Mouse (Mus musculus): ENCODE data around the gene Wsb1. TPM values are rescaled to one million over a fixed set of nuclear protein-coding genes. Genes with fewer than 3 reads are reported as not detected.
A peak's percentile ranks its signal among the peaks of the same experiment; 100 is the strongest.

Gene Wsb1
- polyA plus RNA-seq, 1 experiment from 2014 or later, result 145 TPM

GRCm38 (mm10) chr11:79209113-79209512, 45.4 kb downstream of the Wsb1 start:
- Histone ChIP-seq H3K4me1 (peaks cover 9% of the 10 kb centered on the region), H3K4me3 (no peak overlapping the region), H3K27me3 (replicated peaks) (no peaks in the 10 kb centered on the region), H3K9ac (no peak overlapping the region), H3K9me3 (no peaks in the 10 kb centered on the region), H3K27ac (replicated peaks) (0 out of 2 replicates have a peak overlapping the region, but pooled peaks have one; percentile 12), H3K36me3 (no peaks in the 10 kb centered on the region), H3K4me2 (no peak overlapping the region)
- no peak for ATAC-seq (ENCODE audit: extremely low read depth, insufficient number of reproducible peaks, low FRiP score, low TSS enrichment)
- 34% methylated on average over 5 of the region's 5 CpGs for WGBS

- Histone ChIP-seq H3K27ac (replicated peaks) (no peak overlapping the region), H3K4me2 (no peak overlapping the region), H3K27me3 (replicated peaks) (no peaks in the 10 kb centered on the region), H3K9me3 (no peaks in the 10 kb centered on the region), H3K4me1 (peaks cover 8% of the 10 kb centered on the region), H3K4me3 (no peak overlapping the region), H3K9ac (no peak overlapping the region), H3K36me3 (no peaks in the 10 kb centered on the region)
- WGBS, result 95% methylated on average over 4 of the region's 4 CpGs
- no peak for ATAC-seq (ENCODE audit: extremely low read depth, insufficient number of reproducible peaks, low FRiP score, low TSS enrichment)
Measured at GRCm38 (mm10) chr11:79208462-79208861, 46.0 kb downstream of the Wsb1 start.

- Histone ChIP-seq H3K9ac (no peak overlapping the region), H3K36me3 (no peaks in the 10 kb centered on the region), H3K9me3 (no peaks in the 10 kb centered on the region), H3K27me3 (replicated peaks) (no peaks in the 10 kb centered on the region), H3K4me1 (peaks cover 9% of the 10 kb centered on the region), H3K4me2 (no peak overlapping the region), H3K27ac (replicated peaks) (no peak overlapping the region), H3K4me3 (no peak overlapping the region)
- 81% methylated on average over 10 of the region's 10 CpGs for WGBS
- ATAC-seq (ENCODE audit: extremely low read depth, insufficient number of reproducible peaks, low FRiP score, low TSS enrichment), result no peak
Measured at GRCm38 (mm10) chr11:79207691-79208090, 46.8 kb downstream of the Wsb1 start.

- no peak overlapping the region for H3K27ac ChIP-seq (replicated peaks)
- no peak overlapping the region for H3K9ac ChIP-seq
- no peak for ATAC-seq (ENCODE audit: extremely low read depth, insufficient number of reproducible peaks, low FRiP score, low TSS enrichment)
- H3K36me3 ChIP-seq, result no peaks in the 10 kb centered on the region
- H3K4me3 ChIP-seq, result no peak overlapping the region
- H3K4me1 ChIP-seq, result peaks cover 29% of the 10 kb centered on the region
- 62% methylated on average over 3 of the region's 3 CpGs for WGBS
- H3K4me2 ChIP-seq, result no peak overlapping the region
- H3K27me3 ChIP-seq (replicated peaks), result no peaks in the 10 kb centered on the region
- H3K9me3 ChIP-seq, result no peaks in the 10 kb centered on the region
Measured at GRCm38 (mm10) chr11:79204444-79204843, 50.0 kb downstream of the Wsb1 start.

GRCm38 (mm10) chr11:79200502-79200901, 54.0 kb downstream of the Wsb1 start:
- peak overlapping the region; percentile 58 for H3K27ac ChIP-seq (replicated peaks)
- peak overlapping the region; percentile 26 for H3K4me2 ChIP-seq

GRCm38 (mm10) chr11:79198562-79198961, 55.9 kb downstream of the Wsb1 start:
- Histone ChIP-seq H3K27ac (replicated peaks) (no peak overlapping the region), H3K4me1 (peaks cover 56% of the 10 kb centered on the region), H3K4me3 (no peak overlapping the region), H3K4me2 (no peak overlapping the region), H3K9me3 (no peaks in the 10 kb centered on the region), H3K9ac (no peak overlapping the region), H3K36me3 (no peaks in the 10 kb centered on the region), H3K27me3 (replicated peaks) (no peaks in the 10 kb centered on the region)
- WGBS, result 80% methylated on average over 4 of the region's 4 CpGs
- no peak for ATAC-seq (ENCODE audit: extremely low read depth, insufficient number of reproducible peaks, low FRiP score, low TSS enrichment)

More at GRCm38 (mm10) chr11:79200502-79200901, 54.0 kb downstream of the Wsb1 start:
- peaks cover 56% of the 10 kb centered on the region for H3K4me1 ChIP-seq
- ATAC-seq (ENCODE audit: extremely low read depth, insufficient number of reproducible peaks, low FRiP score, low TSS enrichment), result no peak
- no peaks in the 10 kb centered on the region for H3K27me3 ChIP-seq (replicated peaks)
- H3K9me3 ChIP-seq, result no peaks in the 10 kb centered on the region
- WGBS, result 19% methylated on average over 7 of the region's 7 CpGs
- H3K9ac ChIP-seq, result peak overlapping the region; percentile 48; the same call in 1 of the 2 replicates
- no peaks in the 10 kb centered on the region for H3K36me3 ChIP-seq
- no peak overlapping the region for H3K4me3 ChIP-seq

GRCm38 (mm10) chr11:79197846-79198235, 56.6 kb downstream of the Wsb1 start:
- Histone ChIP-seq H3K9ac (no peak overlapping the region), H3K4me2 (no peak overlapping the region), H3K4me3 (no peak overlapping the region), H3K36me3 (no peaks in the 10 kb centered on the region), H3K4me1 (peaks cover 56% of the 10 kb centered on the region), H3K9me3 (no peaks in the 10 kb centered on the region), H3K27ac (replicated peaks) (no peak overlapping the region), H3K27me3 (replicated peaks) (no peaks in the 10 kb centered on the region)
- ATAC-seq (ENCODE audit: extremely low read depth, insufficient number of reproducible peaks, low FRiP score, low TSS enrichment), result no peak
- 61% methylated on average over 6 of the region's 6 CpGs for WGBS

- Histone ChIP-seq H3K27me3 (replicated peaks) (no peaks in the 10 kb centered on the region), H3K9ac (no peak overlapping the region), H3K4me3 (no peak overlapping the region), H3K4me2 (0 out of 2 replicates have a peak overlapping the region, but pooled peaks have one; percentile 4), H3K4me1 (peaks cover 52% of the 10 kb centered on the region), H3K9me3 (no peaks in the 10 kb centered on the region), H3K36me3 (no peaks in the 10 kb centered on the region), H3K27ac (replicated peaks) (peak overlapping the region; percentile 72)
- 68% methylated on average over 13 of the region's 13 CpGs for WGBS
- ATAC-seq (ENCODE audit: extremely low read depth, insufficient number of reproducible peaks, low FRiP score, low TSS enrichment), result no peak
Measured at GRCm38 (mm10) chr11:79196876-79197845, 57.3 kb downstream of the Wsb1 start.

GRCm38 (mm10) chr11:79196196-79196869, 58.1 kb downstream of the Wsb1 start:
- no peak overlapping the region for H3K4me3 ChIP-seq
- H3K36me3 ChIP-seq, result no peaks in the 10 kb centered on the region
- H3K4me1 ChIP-seq, result peaks cover 60% of the 10 kb centered on the region
- 36% methylated on average over 3 of the region's 3 CpGs for WGBS
- H3K9ac ChIP-seq, result no peak overlapping the region
- H3K27ac ChIP-seq (replicated peaks), result peak overlapping the region; percentile 72
- no peak; the same call in 1 of the 2 replicates for ATAC-seq (ENCODE audit: extremely low read depth, insufficient number of reproducible peaks, low FRiP score, low TSS enrichment)
- H3K9me3 ChIP-seq, result no peaks in the 10 kb centered on the region
- 0 out of 2 replicates have a peak overlapping the region, but pooled peaks have one; percentile 4 for H3K4me2 ChIP-seq
- H3K27me3 ChIP-seq (replicated peaks), result no peaks in the 10 kb centered on the region

GRCm38 (mm10) chr11:79192176-79192575, 62.3 kb downstream of the Wsb1 start:
- Histone ChIP-seq H3K4me3 (no peak overlapping the region), H3K36me3 (no peaks in the 10 kb centered on the region), H3K4me1 (peaks cover 48% of the 10 kb centered on the region), H3K4me2 (no peak overlapping the region), H3K27ac (replicated peaks) (peak overlapping the region; percentile 79), H3K9me3 (no peaks in the 10 kb centered on the region), H3K9ac (no peak overlapping the region), H3K27me3 (replicated peaks) (no peaks in the 10 kb centered on the region)
- no peak for ATAC-seq (ENCODE audit: extremely low read depth, insufficient number of reproducible peaks, low FRiP score, low TSS enrichment)
- WGBS, result 66% methylated on average over 1 of the region's 1 CpGs

- no peak for ATAC-seq (ENCODE audit: extremely low read depth, insufficient number of reproducible peaks, low FRiP score, low TSS enrichment)
- peaks cover 39% of the 10 kb centered on the region for H3K4me1 ChIP-seq
- no peaks in the 10 kb centered on the region for H3K27me3 ChIP-seq (replicated peaks)
- peak overlapping the region; percentile 12 for H3K9ac ChIP-seq
- H3K36me3 ChIP-seq, result no peaks in the 10 kb centered on the region
- H3K4me3 ChIP-seq, result no peak overlapping the region
- H3K4me2 ChIP-seq, result peak overlapping the region; percentile 23; the same call in 1 of the 2 replicates
- 33% methylated on average over 4 of the region's 4 CpGs for WGBS
- peak overlapping the region; percentile 79 for H3K27ac ChIP-seq (replicated peaks)
- H3K9me3 ChIP-seq, result no peaks in the 10 kb centered on the region
Measured at GRCm38 (mm10) chr11:79191214-79191613, 63.3 kb downstream of the Wsb1 start.

All from heart, embryonic 13.5 days (tissue).